Mouse (Mus musculus) limb, embryonic 10.5 days (tissue): ENCODE data around the gene Tomm20. TPM values are rescaled to one million over a fixed set of nuclear protein-coding genes. Genes with fewer than 3 reads are reported as not detected.

Experiments
- DNase-seq: peaks from one replicate; pipeline ENCODE4 v3.0.0-alpha.2; 2017; ENCODE audit warnings: low spot score
- H3K27ac ChIP-seq: fragments of 300-500 bp; sonication (generic); 2 replicates; pipeline ENCODE4 v1.5.1; 2016; ENCODE audit warnings: mild to moderate bottlenecking
- H3K27me3 ChIP-seq: fragments of 300-500 bp; sonication (generic); 2 replicates; pipeline ENCODE4 v1.6.1; 2016; ENCODE audit warnings: low read depth, mild to moderate bottlenecking; ENCODE audit not compliant: poor library complexity, severe bottlenecking
- H3K36me3 ChIP-seq: fragments of 300-500 bp; sonication (generic); 2 replicates; pipeline ENCODE4 v1.6.1; 2016; ENCODE audit warnings: mild to moderate bottlenecking, moderate library complexity
- H3K4me1 ChIP-seq: fragments of 300-500 bp; sonication (generic); 2 replicates; pipeline ENCODE4 v1.6.1; 2016
- H3K4me3 ChIP-seq: fragments of 300-500 bp; sonication (generic); 2 replicates; pipeline ENCODE4 v1.5.1; 2016; ENCODE audit warnings: mild to moderate bottlenecking, moderate library complexity
- H3K9me3 ChIP-seq: fragments of 300-500 bp; sonication (generic); replicated peaks from 2 replicates; pipeline ENCODE4 v1.6.1; 2016; ENCODE audit warnings: mild to moderate bottlenecking
- WGBS: fragments of 180-500 bp; shearing (Covaris S2); methylation state at CpG from one replicate; pipeline ENCODE4 v1.1.7; 2016; 5-methylcytosine and 5-hydroxymethylcytosine counted together
- polyA plus RNA-seq: library from polyadenylated mRNA; unstranded; fragments of >200 nt; fragmentation: Nextera tagmentation; extraction: Ambion mirVana; gene quantifications from 2 replicates; pipeline ENCODE4 v1.2.1, GENCODE M21; 2016

Tomm20 gene
- polyA plus RNA-seq, 1 experiment from 2014 or later: 301 TPM

- H3K27me3 ChIP-seq: peaks cover 9% of the 10 kb centered on the region; the same call in 1 of the 2 replicates
- 77% methylated on average over 6 of the region's 6 CpGs for WGBS
- peaks cover 28% of the 10 kb centered on the region for H3K4me1 ChIP-seq
- H3K9me3 ChIP-seq: no peaks in the 10 kb centered on the region
- H3K27ac ChIP-seq: no peak overlapping the region
- DNase-seq: no peak
- no peak overlapping the region for H3K4me3 ChIP-seq
- H3K36me3 ChIP-seq: no peaks in the 10 kb centered on the region
Observed at GRCm38 (mm10) chr8:126908805-126909204, 36.8 kb downstream of the Tomm20 start.

GRCm38 (mm10) chr8:126907968-126908367 is 37.7 kb downstream of the Tomm20 start:
- H3K36me3 ChIP-seq: no peaks in the 10 kb centered on the region
- no peak overlapping the region for H3K4me3 ChIP-seq
- WGBS: 82% methylated on average over 9 of the region's 9 CpGs
- H3K4me1 ChIP-seq: peaks cover 20% of the 10 kb centered on the region
- H3K9me3 ChIP-seq: no peaks in the 10 kb centered on the region
- H3K27ac ChIP-seq: no peak overlapping the region
- peaks cover 9% of the 10 kb centered on the region; the same call in 1 of the 2 replicates for H3K27me3 ChIP-seq
- no peak for DNase-seq

- WGBS: 86% methylated on average over 3 of the region's 3 CpGs
- no peaks in the 10 kb centered on the region for H3K36me3 ChIP-seq
Observed at GRCm38 (mm10) chr8:126907374-126907773, 38.3 kb downstream of the Tomm20 start.

GRCm38 (mm10) chr8:126905387-126905786 is 40.3 kb downstream of the Tomm20 start:
- H3K4me1 ChIP-seq: peaks cover 19% of the 10 kb centered on the region
- peaks cover 2% of the 10 kb centered on the region; the same call in 1 of the 2 replicates for H3K27me3 ChIP-seq
- WGBS: 90% methylated on average over 3 of the region's 3 CpGs
- H3K27ac ChIP-seq: no peak overlapping the region
- no peaks in the 10 kb centered on the region for H3K9me3 ChIP-seq
- DNase-seq: no peak
- no peak overlapping the region for H3K4me3 ChIP-seq
- no peaks in the 10 kb centered on the region for H3K36me3 ChIP-seq

More at GRCm38 (mm10) chr8:126907374-126907773, 38.3 kb downstream of the Tomm20 start:
- no peak for DNase-seq
- Histone ChIP-seq H3K27ac (no peak overlapping the region), H3K9me3 (no peaks in the 10 kb centered on the region), H3K4me3 (no peak overlapping the region), H3K4me1 (peaks cover 19% of the 10 kb centered on the region), H3K27me3 (peaks cover 9% of the 10 kb centered on the region; the same call in 1 of the 2 replicates)

GRCm38 (mm10) chr8:126903927-126904326 is 41.7 kb downstream of the Tomm20 start:
- H3K36me3 ChIP-seq: no peaks in the 10 kb centered on the region
- H3K27ac ChIP-seq: no peak overlapping the region
- DNase-seq: no peak
- WGBS: 91% methylated on average over 9 of the region's 9 CpGs
- no peaks in the 10 kb centered on the region for H3K9me3 ChIP-seq
- no peak overlapping the region for H3K4me3 ChIP-seq
- no peaks in the 10 kb centered on the region for H3K27me3 ChIP-seq
- peaks cover 8% of the 10 kb centered on the region for H3K4me1 ChIP-seq

GRCm38 (mm10) chr8:126903224-126903895 is 42.3 kb downstream of the Tomm20 start:
- no peak overlapping the region for H3K27ac ChIP-seq
- DNase-seq: no peak
- 67% methylated on average over 9 of the region's 9 CpGs for WGBS
- no peaks in the 10 kb centered on the region for H3K27me3 ChIP-seq
- H3K4me3 ChIP-seq: no peak overlapping the region
- H3K9me3 ChIP-seq: no peaks in the 10 kb centered on the region
- peaks cover 3% of the 10 kb centered on the region; the same call in 1 of the 2 replicates for H3K4me1 ChIP-seq
- H3K36me3 ChIP-seq: no peaks in the 10 kb centered on the region

- no peak for DNase-seq
- Histone ChIP-seq H3K4me1 (no peaks in the 10 kb centered on the region), H3K27me3 (no peaks in the 10 kb centered on the region), H3K36me3 (no peaks in the 10 kb centered on the region), H3K9me3 (no peaks in the 10 kb centered on the region), H3K4me3 (no peak overlapping the region), H3K27ac (no peak overlapping the region)
- WGBS: 90% methylated on average over 1 of the region's 1 CpGs
Observed at GRCm38 (mm10) chr8:126901612-126902011, 44.0 kb downstream of the Tomm20 start.

- Histone ChIP-seq H3K36me3 (no peaks in the 10 kb centered on the region), H3K4me3 (no peak overlapping the region), H3K9me3 (no peaks in the 10 kb centered on the region), H3K27ac (no peak overlapping the region), H3K4me1 (no peaks in the 10 kb centered on the region), H3K27me3 (no peaks in the 10 kb centered on the region)
- DNase-seq: no peak
- 75% methylated on average over 2 of the region's 2 CpGs for WGBS
Observed at GRCm38 (mm10) chr8:126901049-126901448, 44.6 kb downstream of the Tomm20 start.

GRCm38 (mm10) chr8:126895133-126895532 is 50.5 kb downstream of the Tomm20 start:
- H3K4me3 ChIP-seq: no peak overlapping the region
- H3K9me3 ChIP-seq: no peaks in the 10 kb centered on the region
- no peaks in the 10 kb centered on the region for H3K27me3 ChIP-seq
- H3K36me3 ChIP-seq: no peaks in the 10 kb centered on the region
- WGBS: 67% methylated on average over 6 of the region's 6 CpGs
- DNase-seq: no peak
- no peak overlapping the region for H3K27ac ChIP-seq
- H3K4me1 ChIP-seq: no peaks in the 10 kb centered on the region

- peaks cover 32% of the 10 kb centered on the region for H3K4me1 ChIP-seq
- no peak overlapping the region for H3K4me3 ChIP-seq
- 74% methylated on average over 3 of the region's 3 CpGs for WGBS
- H3K36me3 ChIP-seq: no peaks in the 10 kb centered on the region
- DNase-seq: no peak
- H3K27ac ChIP-seq: peak overlapping the region; percentile 71
- no peaks in the 10 kb centered on the region for H3K27me3 ChIP-seq
- no peaks in the 10 kb centered on the region for H3K9me3 ChIP-seq
Observed at GRCm38 (mm10) chr8:126887639-126888006, 58.0 kb downstream of the Tomm20 start.

- DNase-seq: peak; percentile 54
- WGBS: 67% methylated on average over 8 of the region's 8 CpGs
- Histone ChIP-seq H3K27me3 (no peaks in the 10 kb centered on the region), H3K27ac (peak overlapping the region; percentile 80), H3K4me3 (no peak overlapping the region), H3K4me1 (peaks cover 32% of the 10 kb centered on the region), H3K9me3 (no peaks in the 10 kb centered on the region), H3K36me3 (no peaks in the 10 kb centered on the region)
Observed at GRCm38 (mm10) chr8:126886741-126887638, 58.7 kb downstream of the Tomm20 start.

GRCm38 (mm10) chr8:126885554-126886485 is 59.8 kb downstream of the Tomm20 start:
- 70% methylated on average over 13 of the region's 13 CpGs for WGBS
- H3K27me3 ChIP-seq: no peaks in the 10 kb centered on the region
- H3K27ac ChIP-seq: peak overlapping the region; percentile 80
- DNase-seq: peak; percentile 41
- H3K36me3 ChIP-seq: no peaks in the 10 kb centered on the region
- no peak overlapping the region for H3K4me3 ChIP-seq
- peaks cover 32% of the 10 kb centered on the region for H3K4me1 ChIP-seq
- no peaks in the 10 kb centered on the region for H3K9me3 ChIP-seq
